Mouse (Mus musculus) urinary bladder, adult 2 months (tissue): Measurements from ENCODE around the gene Gm572. TPM values are rescaled to one million over a fixed set of nuclear protein-coding genes. Genes with fewer than 3 reads are reported as not detected.

ENCODE experiments used
- DNase-seq: peaks from one replicate; pipeline ENCODE4 v3.0.0; 2022; ENCODE audit warnings: low spot score
- polyA plus RNA-seq: library from polyadenylated mRNA; depleted of rRNA; stranded (reverse); fragments of >200 nt; gene quantifications from 2 replicates; pipeline ENCODE4 v1.2.3, GENCODE M21; 2012; rRNA removed

Gm572 gene
- polyA plus RNA-seq, result 0.04 TPM in 1 of 2 replicates, not detected in the other

DNA sequence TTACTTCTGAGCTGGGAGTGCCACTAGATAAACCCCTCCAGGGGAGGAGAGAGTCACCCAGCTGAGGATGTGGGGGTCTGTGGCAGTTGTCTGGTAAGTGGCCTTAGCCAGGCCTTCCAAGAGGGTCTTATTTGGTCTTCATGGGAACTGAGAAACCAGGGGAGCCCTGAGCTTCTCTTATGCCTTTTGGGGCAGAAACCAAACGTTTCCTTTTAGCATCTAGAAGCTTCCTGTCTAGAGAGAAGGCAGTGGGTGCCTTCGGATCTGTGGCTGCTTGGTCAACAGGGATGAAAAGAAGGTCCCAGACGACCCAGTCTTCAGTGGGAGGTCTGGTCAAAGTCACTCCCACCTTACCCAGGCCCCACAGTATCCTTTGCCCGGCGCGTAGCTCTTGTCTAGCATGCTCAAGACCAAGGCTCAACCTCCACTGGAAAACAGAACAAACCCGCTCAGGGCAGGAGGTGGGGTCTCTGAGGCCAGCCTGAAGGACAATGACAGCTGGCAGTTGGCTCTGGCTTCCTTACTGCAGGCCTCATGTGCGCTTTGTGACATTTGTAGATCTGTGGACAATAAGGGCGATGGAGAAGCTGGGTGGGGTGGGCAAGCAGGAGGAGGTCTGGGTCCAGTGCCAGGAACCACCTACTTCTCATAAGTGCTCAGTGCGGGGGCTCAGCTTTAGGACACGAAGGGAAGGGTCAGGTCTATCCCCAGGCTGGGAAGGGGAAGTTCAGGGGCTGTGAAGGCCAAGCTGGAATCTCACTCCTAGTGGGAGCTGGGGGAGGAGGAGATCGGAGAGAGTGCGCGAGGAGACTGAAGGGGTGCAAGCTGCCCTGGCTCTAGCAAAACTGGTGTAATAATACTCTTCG lies at the start of gene Gm572:
Gene Gm572 (plus strand): TSS at position 27 of the 866 bp plus-strand sequence.
- no peak for DNase-seq

DNA sequence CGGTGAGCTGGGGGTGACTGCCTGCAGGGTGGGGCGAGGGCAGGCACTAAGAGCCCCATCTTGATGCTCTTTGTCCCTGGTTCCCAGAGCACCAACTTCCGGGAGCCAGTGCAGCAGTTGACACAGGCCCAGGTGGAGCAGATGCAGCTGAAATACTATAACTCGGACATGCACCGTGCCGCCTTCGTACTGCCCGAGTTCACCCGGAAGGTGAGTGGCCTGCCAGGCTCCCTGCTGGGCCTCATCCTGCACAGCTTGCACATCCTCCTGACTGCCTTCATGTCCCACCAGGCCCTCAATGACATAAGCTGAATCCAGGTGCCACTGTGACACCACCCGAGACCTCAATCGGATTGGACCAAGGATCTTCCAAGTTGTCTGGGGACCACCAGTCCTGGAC lies 49.1 kb upstream of the Gm572 start:
- DNase-seq, result no peak

DNA sequence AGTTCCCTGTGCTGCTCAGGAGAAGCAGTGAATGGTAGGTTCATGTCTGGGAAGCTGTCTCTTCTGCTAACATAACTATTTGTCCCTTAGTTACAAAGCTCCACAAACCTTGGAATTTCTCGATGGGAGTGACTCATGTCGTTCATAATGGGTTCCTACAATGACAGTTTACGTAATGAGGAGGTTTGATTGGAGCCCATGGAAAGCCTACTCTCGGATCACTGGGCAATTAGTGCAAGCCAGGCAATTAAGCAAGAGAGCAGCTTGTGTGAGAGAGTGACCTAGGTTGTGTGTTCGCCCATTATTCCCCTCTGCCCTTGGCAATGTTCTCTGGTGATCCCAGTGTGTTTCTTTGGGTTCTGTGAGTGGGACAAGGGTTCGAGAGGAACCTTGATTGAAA lies 47.2 kb upstream of the Gm572 start:
- DNase-seq, result no peak

DNA sequence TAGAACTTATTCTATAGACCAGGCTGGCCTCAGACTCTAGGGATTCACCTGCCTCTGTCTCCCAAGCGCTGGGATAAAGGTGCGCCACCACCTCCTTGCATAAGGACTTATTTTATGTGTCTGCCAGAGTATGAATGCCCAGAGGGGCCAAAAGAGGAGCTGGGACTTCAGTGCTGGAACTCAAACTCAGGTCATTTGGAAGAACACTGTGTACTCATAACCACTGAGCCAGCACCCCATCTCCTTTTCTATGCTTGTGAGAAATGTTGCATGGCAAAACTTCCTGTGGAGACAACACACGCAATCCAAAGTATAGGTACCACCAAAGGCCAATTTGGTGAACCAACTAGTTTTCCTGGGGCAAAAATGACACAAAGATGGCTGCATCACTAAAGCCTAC lies 46.4 kb upstream of the Gm572 start:
- DNase-seq, result no peak

DNA sequence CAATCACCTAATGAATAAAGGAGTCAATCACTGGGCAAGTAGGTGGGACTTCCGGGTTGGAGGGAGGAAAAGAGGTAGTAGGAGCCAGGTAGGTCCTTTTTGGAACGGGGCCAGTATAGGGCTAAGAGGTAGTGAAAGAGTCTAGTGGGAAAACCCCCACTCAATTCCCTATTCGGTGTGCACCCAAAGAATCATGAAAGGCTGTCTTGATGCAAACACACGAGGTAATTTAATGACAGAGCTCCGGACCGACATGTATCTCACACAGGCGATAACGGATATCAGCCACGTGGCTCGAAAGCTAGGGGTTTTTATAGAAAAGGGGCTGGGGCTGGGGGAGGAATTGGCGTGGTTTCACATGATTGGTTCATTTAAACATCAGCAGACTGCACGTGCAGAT lies 44.3 kb upstream of the Gm572 start:
- no peak for DNase-seq

DNA sequence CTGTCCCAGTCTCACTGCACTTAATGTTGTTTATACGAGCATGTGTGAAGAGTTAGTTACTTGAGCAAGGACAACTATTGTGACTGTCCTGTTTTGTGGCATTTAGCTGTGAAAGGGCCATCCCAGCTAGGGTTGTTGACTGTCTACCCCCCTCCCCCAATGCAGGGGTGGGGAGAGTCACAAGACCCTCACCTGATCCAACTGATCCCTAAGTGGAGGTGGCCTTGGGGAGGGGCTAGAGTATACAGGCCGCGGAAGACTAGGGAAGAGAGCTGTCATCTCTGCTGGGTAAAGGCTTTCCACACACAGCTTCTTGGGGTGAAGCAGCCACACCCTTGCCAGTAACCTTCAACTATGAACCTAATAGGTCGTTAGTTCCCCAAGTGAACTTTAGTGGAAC lies 42.8 kb upstream of the Gm572 start:
- DNase-seq, result no peak

DNA sequence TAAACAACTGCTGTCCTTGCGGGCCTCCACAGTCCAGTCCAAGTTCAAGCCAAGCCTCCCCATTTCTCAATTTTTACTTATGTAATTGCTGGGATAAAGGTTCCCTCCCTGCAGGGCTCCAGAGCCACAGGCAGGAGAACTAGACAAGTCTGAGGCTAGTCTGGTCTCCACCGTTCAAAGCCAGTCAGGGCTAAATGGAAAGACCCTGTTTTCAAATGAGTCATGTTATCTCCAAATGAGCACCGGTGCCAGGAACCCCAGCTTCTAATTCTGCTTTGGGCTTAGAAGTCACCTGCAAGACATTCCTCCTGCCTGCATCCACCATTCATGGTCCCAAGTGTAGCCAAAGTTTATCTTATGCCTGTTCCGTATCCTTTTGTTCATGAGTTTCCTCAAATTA lies 41.2 kb upstream of the Gm572 start:
- no peak for DNase-seq

DNA sequence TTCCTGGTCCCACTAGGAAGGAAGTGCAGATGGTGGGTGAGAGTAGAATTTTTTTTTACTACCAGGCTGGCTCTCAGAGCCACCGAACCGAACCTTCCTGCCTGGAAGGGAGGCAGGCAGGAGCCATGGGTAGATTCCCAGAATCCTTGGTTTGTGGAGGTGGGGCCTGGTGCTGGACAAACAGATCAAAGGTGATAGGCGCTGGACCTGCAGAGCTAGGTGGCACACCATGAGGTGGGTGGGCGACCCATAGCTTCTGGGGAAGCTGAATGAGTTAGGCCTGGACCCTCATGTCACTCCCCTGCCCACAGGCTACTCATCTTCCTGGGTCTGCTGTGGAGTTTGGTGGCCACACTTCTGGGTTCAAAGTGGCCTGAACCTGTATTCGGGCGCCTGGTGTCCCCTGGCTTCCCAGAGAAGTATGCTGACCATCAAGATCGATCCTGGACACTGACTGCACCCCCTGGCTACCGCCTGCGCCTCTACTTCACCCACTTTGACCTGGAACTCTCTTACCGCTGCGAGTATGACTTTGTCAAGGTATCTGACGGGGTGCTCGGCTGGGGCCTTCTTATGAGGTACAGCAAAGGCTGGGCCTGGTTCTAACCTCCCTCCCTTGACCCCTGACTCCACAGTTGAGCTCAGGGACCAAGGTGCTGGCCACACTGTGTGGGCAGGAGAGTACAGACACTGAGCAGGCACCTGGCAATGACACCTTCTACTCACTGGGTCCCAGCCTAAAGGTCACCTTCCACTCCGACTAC lies 40.6 kb upstream of the Gm572 start, which contains the start of gene Masp2:
Gene Masp2 (plus strand): TSS at position 198 of the 764 bp plus-strand sequence.
- DNase-seq, result no peak

DNA sequence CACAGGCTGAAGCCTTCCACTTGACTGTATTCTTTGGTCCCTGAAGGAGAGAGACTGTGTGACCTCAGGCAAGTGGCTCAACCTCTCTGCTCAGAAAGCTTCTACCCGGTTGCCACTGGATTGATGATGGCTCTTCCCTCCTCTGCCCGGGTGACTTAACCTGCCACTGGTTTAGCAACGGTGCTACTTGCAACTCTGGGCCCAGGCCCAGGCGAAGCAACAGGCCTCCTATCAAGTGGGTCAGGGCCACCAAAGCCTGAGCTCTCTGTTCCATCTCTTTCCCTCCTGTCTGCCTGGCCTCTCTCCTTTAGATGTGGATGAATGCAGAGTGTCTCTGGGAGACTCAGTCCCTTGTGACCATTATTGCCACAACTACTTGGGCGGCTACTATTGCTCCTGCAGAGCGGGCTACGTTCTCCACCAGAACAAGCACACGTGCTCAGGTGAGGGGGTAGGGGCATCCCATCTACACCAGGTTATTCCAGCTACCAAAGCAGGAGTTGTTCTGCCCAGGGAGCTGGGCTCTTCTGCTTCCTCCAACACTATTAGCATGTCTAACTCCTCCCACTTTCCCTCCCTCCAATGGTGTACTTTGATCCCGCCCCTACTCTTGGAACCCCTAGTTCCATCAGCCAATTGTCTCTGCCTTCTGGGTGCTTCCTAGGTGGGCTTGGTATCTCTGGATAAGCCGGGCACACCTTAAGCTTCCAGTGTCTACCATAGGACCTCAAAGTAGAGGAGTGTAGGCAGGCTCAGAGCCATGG lies 39.6 kb upstream of the Gm572 start:
- no peak for DNase-seq

DNA sequence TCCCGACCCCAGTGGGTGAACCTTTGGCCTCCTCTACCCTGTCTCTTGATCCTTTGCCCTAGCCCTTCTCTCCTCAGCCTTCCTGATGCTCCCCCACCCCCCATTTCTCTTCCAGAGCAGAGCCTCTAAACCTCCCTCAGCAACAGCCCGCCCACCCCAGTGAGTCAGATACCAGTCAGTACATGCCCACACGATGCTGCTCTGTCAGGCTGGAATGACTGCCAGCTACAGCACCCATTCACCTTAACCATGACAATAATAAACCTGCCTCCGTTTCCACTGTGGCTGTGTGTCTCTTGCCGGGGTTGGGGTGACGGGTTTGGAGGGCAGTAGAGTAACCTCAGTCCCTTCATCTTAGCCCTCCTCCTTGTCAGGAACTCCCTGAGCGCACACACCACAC lies 39.0 kb upstream of the Gm572 start:
- DNase-seq, result no peak

DNA sequence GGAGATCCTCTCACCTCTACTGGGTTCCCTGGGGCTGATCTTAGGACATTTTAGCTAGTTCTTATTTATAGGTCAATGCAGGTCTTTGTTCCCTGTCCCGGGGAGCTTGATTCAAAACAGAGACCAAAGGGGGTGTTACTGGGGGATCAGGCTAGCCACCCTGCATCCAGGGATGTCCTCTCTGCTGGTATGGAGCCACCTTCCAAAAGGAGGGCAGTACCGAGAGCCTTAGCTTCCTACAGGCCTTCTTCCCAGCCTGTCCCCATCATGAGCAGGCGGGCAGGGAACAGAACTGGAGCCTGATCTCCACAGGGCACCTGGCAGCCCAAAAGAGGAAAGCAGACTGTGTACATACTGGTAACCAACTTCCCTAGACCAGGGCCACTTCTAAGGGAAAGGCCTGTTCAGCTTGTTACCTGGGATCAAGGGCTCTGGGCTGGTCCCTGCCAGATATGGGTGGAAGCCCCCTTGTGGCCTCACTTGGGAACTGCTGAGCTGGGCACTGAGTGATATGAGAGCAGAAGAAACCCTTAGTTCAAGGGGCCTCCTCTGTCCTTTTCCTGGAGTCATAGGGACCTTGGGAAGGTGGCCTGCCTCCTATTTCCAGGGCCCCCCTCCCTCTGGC lies 38.5 kb upstream of the Gm572 start:
- no peak for DNase-seq

DNA sequence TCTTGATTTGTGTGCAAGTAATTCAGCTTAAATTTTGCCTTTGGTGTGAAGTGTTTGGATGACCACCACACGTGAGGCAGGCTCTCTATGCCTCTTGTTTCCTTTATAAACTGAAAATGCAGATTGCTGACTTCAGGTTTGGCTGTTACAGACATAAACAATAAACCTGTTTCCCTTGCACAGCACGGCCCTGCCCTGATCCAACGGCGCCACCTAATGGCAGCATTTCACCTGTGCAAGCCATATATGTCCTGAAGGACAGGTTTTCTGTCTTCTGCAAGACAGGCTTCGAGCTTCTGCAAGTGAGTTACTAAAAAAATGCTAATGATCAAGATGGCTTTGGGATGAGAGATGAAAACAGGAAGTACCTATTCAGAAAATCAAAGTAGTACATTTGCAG lies 35.4 kb upstream of the Gm572 start:
- peak; percentile 61 for DNase-seq

DNA sequence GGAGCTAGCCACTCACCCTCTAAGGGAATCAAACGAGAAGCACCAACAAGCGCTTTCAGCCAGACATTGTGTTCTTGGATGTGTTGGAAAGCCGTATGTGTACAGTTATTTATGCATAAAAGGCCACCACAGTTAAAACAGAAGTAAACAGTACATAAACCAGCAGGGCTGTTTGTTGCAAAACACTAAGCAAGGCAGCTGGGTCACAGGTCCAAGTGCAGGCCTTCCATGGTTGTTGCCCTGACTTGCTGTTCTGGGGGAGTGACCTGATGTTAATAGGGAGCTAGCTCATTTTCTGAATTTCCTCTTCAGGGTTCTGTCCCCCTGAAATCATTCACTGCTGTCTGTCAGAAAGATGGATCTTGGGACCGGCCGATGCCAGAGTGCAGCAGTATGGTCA lies 33.3 kb upstream of the Gm572 start:
- no peak for DNase-seq

DNA sequence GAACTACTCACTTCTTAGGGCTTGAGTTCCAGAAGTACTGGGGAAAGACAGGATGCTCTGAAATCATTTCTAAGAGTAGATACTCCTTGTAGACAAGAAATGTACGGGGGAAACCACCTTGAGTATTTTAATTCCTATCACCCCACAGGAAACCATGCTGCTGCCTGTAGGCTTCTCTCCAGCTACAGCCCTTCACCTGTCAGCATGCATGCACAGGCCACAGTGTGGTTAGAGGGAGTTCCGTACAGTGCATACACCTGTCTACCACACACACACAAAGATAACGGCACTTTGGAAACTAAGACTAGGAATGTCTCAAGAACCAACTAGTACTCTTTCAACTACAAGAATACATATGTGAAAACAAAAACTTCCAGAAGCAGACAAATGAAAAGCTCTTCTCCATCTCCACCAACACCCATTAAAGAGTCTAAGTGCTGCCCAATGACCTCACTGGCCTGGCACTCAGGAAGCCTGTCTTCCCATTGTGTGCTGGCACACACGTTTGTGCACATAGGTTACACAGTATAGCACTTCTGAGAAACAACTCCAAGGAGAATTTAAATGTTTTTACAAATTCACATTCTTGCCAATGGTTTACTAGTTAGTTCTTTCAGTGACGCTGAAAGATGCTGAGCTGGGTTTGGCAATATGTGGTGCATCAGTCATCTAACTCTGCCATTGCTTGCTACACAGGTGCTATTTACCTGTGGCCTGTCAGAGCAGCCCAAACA lies 32.3 kb upstream of the Gm572 start:
- no peak for DNase-seq

DNA sequence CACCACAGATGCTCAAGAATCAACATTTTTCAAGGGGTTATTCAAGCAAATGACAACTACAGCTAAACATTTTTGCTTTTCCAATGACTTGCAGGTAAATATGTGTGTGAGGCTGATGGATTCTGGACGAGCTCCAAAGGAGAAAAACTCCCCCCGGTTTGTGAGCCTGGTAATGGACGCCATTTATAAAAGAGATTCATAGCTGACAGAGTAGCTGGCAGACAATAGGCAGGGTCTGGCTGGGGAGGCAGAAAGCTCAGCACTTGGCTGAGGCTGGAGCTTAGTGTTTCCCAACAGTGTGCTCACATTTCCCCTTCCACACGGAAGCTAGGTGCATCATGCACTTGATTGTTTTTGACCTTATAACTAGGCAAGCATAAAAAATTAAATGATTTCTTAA lies 30.6 kb upstream of the Gm572 start:
- DNase-seq, result no peak

DNA sequence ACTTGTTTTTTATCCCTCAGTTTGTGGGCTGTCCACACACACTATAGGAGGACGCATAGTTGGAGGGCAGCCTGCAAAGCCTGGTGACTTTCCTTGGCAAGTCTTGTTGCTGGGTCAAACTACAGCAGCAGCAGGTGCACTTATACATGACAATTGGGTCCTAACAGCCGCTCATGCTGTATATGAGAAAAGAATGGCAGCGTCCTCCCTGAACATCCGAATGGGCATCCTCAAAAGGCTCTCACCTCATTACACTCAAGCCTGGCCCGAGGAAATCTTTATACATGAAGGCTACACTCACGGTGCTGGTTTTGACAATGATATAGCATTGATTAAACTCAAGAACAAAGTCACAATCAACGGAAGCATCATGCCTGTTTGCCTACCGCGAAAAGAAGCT lies 29.4 kb upstream of the Gm572 start:
- no peak for DNase-seq

DNA sequence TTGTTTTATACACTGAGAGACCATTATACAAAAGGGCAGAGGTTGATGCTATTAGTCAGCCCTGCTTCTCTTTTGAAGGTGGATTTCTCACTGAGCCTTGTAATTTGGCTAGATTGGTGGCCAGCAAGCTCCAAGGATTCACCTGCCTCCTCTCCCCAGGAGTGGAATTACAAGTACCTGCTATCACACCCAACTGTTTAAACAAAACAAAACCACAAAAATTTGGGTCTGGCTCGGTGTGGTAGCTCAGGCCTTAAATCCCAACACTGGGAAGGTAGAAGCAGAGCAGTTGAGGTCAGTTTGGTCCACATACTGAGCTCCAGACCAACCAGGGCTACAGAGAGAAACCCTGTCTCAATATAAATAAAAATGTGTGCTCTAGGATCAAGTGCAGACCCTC lies 23.3 kb upstream of the Gm572 start:
- DNase-seq, result no peak

DNA sequence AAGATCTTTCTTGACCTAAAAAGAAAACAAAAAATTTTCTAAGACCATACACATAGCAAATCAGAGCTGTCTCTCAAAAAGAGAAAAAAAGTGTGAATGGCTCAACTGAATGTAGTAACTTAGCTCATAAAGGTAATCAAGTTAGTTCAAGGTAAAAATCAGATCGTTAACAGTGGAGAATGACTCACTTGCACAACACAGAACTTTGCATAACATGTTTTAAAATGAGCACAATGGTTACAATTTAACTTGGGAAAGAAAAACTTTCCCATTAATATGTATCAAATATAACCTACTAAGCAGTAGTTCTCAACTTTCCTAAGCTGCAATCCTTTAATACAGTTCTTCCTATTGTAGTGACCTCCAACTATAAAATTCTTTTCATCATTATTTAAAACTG lies 22.4 kb upstream of the Gm572 start:
- DNase-seq, result no peak

DNA sequence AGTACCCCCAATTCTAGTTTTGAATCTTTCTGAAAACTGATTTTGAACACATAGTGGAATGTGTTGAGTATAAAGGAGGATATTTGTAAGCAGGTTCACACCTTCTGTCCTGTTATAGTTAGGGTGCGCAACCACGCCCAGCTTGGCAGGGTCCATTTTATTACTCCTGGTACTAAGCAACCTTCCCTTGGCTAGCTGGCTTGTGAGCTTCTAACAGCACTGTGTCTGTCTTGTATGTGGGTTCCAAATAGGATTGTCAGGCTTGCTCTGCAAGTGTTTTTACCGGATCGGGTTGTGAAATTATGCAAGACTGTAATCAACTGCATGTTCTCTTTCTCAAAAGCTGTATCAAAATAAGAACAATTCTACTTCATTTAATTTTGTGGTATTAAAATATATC lies 20.6 kb upstream of the Gm572 start:
- DNase-seq, result no peak

DNA sequence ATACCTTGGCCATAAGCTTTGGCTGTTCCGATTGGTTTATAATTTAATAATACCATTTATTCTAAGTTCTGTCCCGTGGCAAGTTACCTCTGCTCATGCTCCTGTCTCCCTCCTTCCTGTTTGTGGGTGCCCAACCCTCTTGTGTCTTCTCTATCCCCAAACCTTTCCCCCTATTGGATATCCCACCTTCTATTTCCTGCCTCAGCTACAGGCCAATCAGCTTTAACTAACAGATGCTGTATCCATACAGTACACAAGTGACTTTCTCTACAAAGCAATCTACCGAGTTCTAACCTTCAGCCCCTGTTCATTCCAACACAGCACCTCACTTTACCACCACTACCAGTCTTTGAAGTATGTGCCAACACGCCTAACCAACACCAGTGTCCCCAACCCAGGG lies 19.5 kb upstream of the Gm572 start:
- DNase-seq, result no peak

DNA sequence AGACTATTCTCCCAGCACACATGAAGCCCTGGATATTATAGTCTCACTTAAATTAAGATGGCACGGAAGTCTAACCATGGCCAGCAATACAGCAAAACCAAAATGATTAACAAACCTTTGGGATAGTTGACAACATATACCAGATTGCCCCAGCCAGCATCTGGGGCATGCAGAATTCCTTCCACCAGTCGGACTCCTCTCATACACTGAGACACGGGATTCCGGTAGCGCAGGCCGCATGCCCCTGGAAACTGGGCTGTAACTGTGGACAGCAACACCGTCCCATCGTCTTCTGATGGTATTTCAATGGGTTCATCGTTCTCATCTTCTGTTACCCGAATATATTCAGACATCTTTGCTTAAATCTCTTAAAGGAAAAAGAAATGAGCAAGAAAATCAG lies 18.1 kb upstream of the Gm572 start:
- DNase-seq, result no peak
